Mouse (Mus musculus) cerebellum, adult 11-12 months (tissue): Measurements from ENCODE around the gene Olfr303.
"Not testable (repeated sequence)": the region's sequence is repeated elsewhere in the genome, so short reads cannot be mapped to it uniquely, and the experiment has no call there.

Source experiments
- DNase-seq: peaks from one replicate; pipeline ENCODE4 v3.0.0; 2022

Olfr303 gene

GRCm38 (mm10) chr7:86397689-86398088, at the start of gene Olfr303:
Olfr303 (minus strand) TSS chr7:86397789.
- DNase-seq, result no peak

GRCm38 (mm10) chr7:86403546-86403945, 6.0 kb upstream of the Olfr303 start, which contains the start of gene Olfr301:
Olfr301 (plus strand) TSS chr7:86403846.
- no peak for DNase-seq

- no peak for DNase-seq
These were observed 11.0 kb downstream of the Olfr303 start, which contains the start of gene Olfr304 for GRCm38 (mm10) chr7:86386558-86386957. Olfr304 (minus strand) TSS chr7:86386658.

- DNase-seq, result no peak
These were observed 11.8 kb downstream of the Olfr303 start for GRCm38 (mm10) chr7:86385769-86386168.

GRCm38 (mm10) chr7:86366828-86367227, 30.8 kb downstream of the Olfr303 start, which contains the start of gene Olfr305:
Olfr305 (minus strand) TSS chr7:86366928.
- DNase-seq, result no peak

GRCm38 (mm10) chr7:86346296-86346695, 51.3 kb downstream of the Olfr303 start:
- not testable (repeated sequence) for DNase-seq

GRCm38 (mm10) chr7:86344253-86344652, 53.3 kb downstream of the Olfr303 start:
- no peak for DNase-seq

GRCm38 (mm10) chr7:86342881-86343565, 54.6 kb downstream of the Olfr303 start:
- no peak for DNase-seq
